Mouse (Mus musculus): Measurements from ENCODE around the gene Lcn5. TPM values are rescaled to one million over a fixed set of nuclear protein-coding genes. Genes with fewer than 3 reads are reported as not detected.

Lcn5 gene
- polyA plus RNA-seq, 1 experiment from 2014 or later = not detected

- no peak overlapping the region for H3K9ac ChIP-seq (replicated peaks; ENCODE audit: low read depth, low read length)
- 61% methylated on average over 1 of the region's 1 CpGs for WGBS
- no peaks in the 10 kb centered on the region for H3K27me3 ChIP-seq (replicated peaks; ENCODE audit: control insufficient read depth, insufficient read depth, low read length)
- no peak overlapping the region for H3K4me3 ChIP-seq (replicated peaks; ENCODE audit: low read length)
- no peak overlapping the region for H3K4me2 ChIP-seq (ENCODE audit: low read length)
- no peaks in the 10 kb centered on the region for H3K4me1 ChIP-seq (replicated peaks; ENCODE audit: control insufficient read depth, insufficient read depth, low read length)
- no peaks in the 10 kb centered on the region for H3K36me3 ChIP-seq (ENCODE audit: control insufficient read depth, insufficient read depth)
- no peak overlapping the region for H3K27ac ChIP-seq (ENCODE audit: low read length)
- H3K9me3 ChIP-seq (ENCODE audit: control insufficient read depth, low read length) = no peaks in the 10 kb centered on the region
- no peak for ATAC-seq
Observed at GRCm38 (mm10) chr2:25663511-25663910, 5.8 kb downstream of the Lcn5 start.

GRCm38 (mm10) chr2:25664125-25664524 is 6.4 kb downstream of the Lcn5 start:
- Histone ChIP-seq H3K9ac (replicated peaks; ENCODE audit: low read depth, low read length) (no peak overlapping the region), H3K4me3 (replicated peaks; ENCODE audit: low read length) (no peak overlapping the region), H3K27ac (ENCODE audit: low read length) (no peak overlapping the region), H3K9me3 (ENCODE audit: control insufficient read depth, low read length) (no peaks in the 10 kb centered on the region), H3K4me2 (ENCODE audit: low read length) (no peak overlapping the region), H3K36me3 (ENCODE audit: control insufficient read depth, insufficient read depth) (no peaks in the 10 kb centered on the region), H3K4me1 (replicated peaks; ENCODE audit: control insufficient read depth, insufficient read depth, low read length) (no peaks in the 10 kb centered on the region), H3K27me3 (replicated peaks; ENCODE audit: control insufficient read depth, insufficient read depth, low read length) (no peaks in the 10 kb centered on the region)
- ATAC-seq = no peak
- WGBS = 86% methylated on average over 5 of the region's 5 CpGs

- H3K4me3 ChIP-seq (replicated peaks; ENCODE audit: low read length) = no peak overlapping the region
- H3K27ac ChIP-seq (ENCODE audit: low read length) = no peak overlapping the region
- no peaks in the 10 kb centered on the region for H3K36me3 ChIP-seq (ENCODE audit: control insufficient read depth, insufficient read depth)
- H3K27me3 ChIP-seq (replicated peaks; ENCODE audit: control insufficient read depth, insufficient read depth, low read length) = no peaks in the 10 kb centered on the region
- no peaks in the 10 kb centered on the region for H3K4me1 ChIP-seq (replicated peaks; ENCODE audit: control insufficient read depth, insufficient read depth, low read length)
- H3K4me2 ChIP-seq (ENCODE audit: low read length) = no peak overlapping the region
- 68% methylated on average over 1 of the region's 1 CpGs for WGBS
- no peaks in the 10 kb centered on the region for H3K9me3 ChIP-seq (ENCODE audit: control insufficient read depth, low read length)
- no peak for ATAC-seq
- H3K9ac ChIP-seq (replicated peaks; ENCODE audit: low read depth, low read length) = no peak overlapping the region
Observed at GRCm38 (mm10) chr2:25666516-25666915, 8.8 kb downstream of the Lcn5 start.

GRCm38 (mm10) chr2:25676486-25676885 is 18.7 kb downstream of the Lcn5 start, which contains the start of gene Lcn6:
TSS of gene Lcn6 (plus strand) at chr2:25676786.
- Histone ChIP-seq H3K4me3 (replicated peaks; ENCODE audit: low read length) (no peak within 1 kb of the TSS), H3K4me1 (replicated peaks; ENCODE audit: control insufficient read depth, insufficient read depth, low read length) (no peaks in the 10 kb centered on the region), H3K36me3 (ENCODE audit: control insufficient read depth, insufficient read depth) (no peaks in the 10 kb centered on the region)

GRCm38 (mm10) chr2:25679559-25679958 is 21.8 kb downstream of the Lcn5 start:
- WGBS = 84% methylated on average over 6 of the region's 6 CpGs
- Histone ChIP-seq H3K4me3 (replicated peaks; ENCODE audit: low read length) (no peak overlapping the region), H3K9ac (replicated peaks; ENCODE audit: low read depth, low read length) (no peak overlapping the region), H3K27me3 (replicated peaks; ENCODE audit: control insufficient read depth, insufficient read depth, low read length) (no peaks in the 10 kb centered on the region), H3K4me1 (replicated peaks; ENCODE audit: control insufficient read depth, insufficient read depth, low read length) (no peaks in the 10 kb centered on the region), H3K4me2 (ENCODE audit: low read length) (no peak overlapping the region), H3K36me3 (ENCODE audit: control insufficient read depth, insufficient read depth) (no peaks in the 10 kb centered on the region), H3K27ac (ENCODE audit: low read length) (no peak overlapping the region), H3K9me3 (ENCODE audit: control insufficient read depth, low read length) (no peaks in the 10 kb centered on the region)
- ATAC-seq = no peak

More at GRCm38 (mm10) chr2:25676486-25676885, 18.7 kb downstream of the Lcn5 start, which contains the start of gene Lcn6:
- ATAC-seq = no peak
- no peaks in the 10 kb centered on the region for H3K27me3 ChIP-seq (replicated peaks; ENCODE audit: control insufficient read depth, insufficient read depth, low read length)
- no peak within 1 kb of the TSS for H3K4me2 ChIP-seq (ENCODE audit: low read length)
- WGBS = 94% methylated on average over 3 of the region's 3 CpGs
- no peak within 1 kb of the TSS for H3K27ac ChIP-seq (ENCODE audit: low read length)
- H3K9ac ChIP-seq (replicated peaks; ENCODE audit: low read depth, low read length) = no peak within 1 kb of the TSS
- H3K9me3 ChIP-seq (ENCODE audit: control insufficient read depth, low read length) = no peaks in the 10 kb centered on the region

- H3K27me3 ChIP-seq (replicated peaks; ENCODE audit: control insufficient read depth, insufficient read depth, low read length) = no peaks in the 10 kb centered on the region
- no peak within 1 kb of the TSS for H3K9ac ChIP-seq (replicated peaks; ENCODE audit: low read depth, low read length)
- no peaks in the 10 kb centered on the region for H3K4me1 ChIP-seq (replicated peaks; ENCODE audit: control insufficient read depth, insufficient read depth, low read length)
- H3K4me3 ChIP-seq (replicated peaks; ENCODE audit: low read length) = no peak within 1 kb of the TSS
- ATAC-seq = no peak
- H3K9me3 ChIP-seq (ENCODE audit: control insufficient read depth, low read length) = no peaks in the 10 kb centered on the region
- H3K36me3 ChIP-seq (ENCODE audit: control insufficient read depth, insufficient read depth) = no peaks in the 10 kb centered on the region
- H3K4me2 ChIP-seq (ENCODE audit: low read length) = no peak within 1 kb of the TSS
- no peak within 1 kb of the TSS for H3K27ac ChIP-seq (ENCODE audit: low read length)
- 78% methylated on average over 2 of the region's 2 CpGs for WGBS
Observed at GRCm38 (mm10) chr2:25682426-25682825, 24.7 kb downstream of the Lcn5 start, which contains the start of gene Lcn10. TSS of gene Lcn10 (plus strand) at chr2:25682726.

GRCm38 (mm10) chr2:25686941-25687340 is 29.2 kb downstream of the Lcn5 start:
- H3K27me3 ChIP-seq (replicated peaks; ENCODE audit: control insufficient read depth, insufficient read depth, low read length) = no peaks in the 10 kb centered on the region
- no peak for ATAC-seq
- H3K9me3 ChIP-seq (ENCODE audit: control insufficient read depth, low read length) = no peaks in the 10 kb centered on the region
- H3K4me2 ChIP-seq (ENCODE audit: low read length) = no peak overlapping the region
- 66% methylated on average over 4 of the region's 4 CpGs for WGBS
- H3K4me1 ChIP-seq (replicated peaks; ENCODE audit: control insufficient read depth, insufficient read depth, low read length) = no peaks in the 10 kb centered on the region
- H3K9ac ChIP-seq (replicated peaks; ENCODE audit: low read depth, low read length) = no peak overlapping the region
- no peak overlapping the region for H3K27ac ChIP-seq (ENCODE audit: low read length)
- H3K4me3 ChIP-seq (replicated peaks; ENCODE audit: low read length) = no peak overlapping the region
- H3K36me3 ChIP-seq (ENCODE audit: control insufficient read depth, insufficient read depth) = no peaks in the 10 kb centered on the region

GRCm38 (mm10) chr2:25694605-25695004 is 36.9 kb downstream of the Lcn5 start:
- no peaks in the 10 kb centered on the region for H3K9me3 ChIP-seq (ENCODE audit: control insufficient read depth, low read length)
- no peaks in the 10 kb centered on the region for H3K4me1 ChIP-seq (replicated peaks; ENCODE audit: control insufficient read depth, insufficient read depth, low read length)
- no peaks in the 10 kb centered on the region for H3K36me3 ChIP-seq (ENCODE audit: control insufficient read depth, insufficient read depth)
- H3K4me3 ChIP-seq (replicated peaks; ENCODE audit: low read length) = no peak overlapping the region
- no peak overlapping the region for H3K9ac ChIP-seq (replicated peaks; ENCODE audit: low read depth, low read length)
- H3K4me2 ChIP-seq (ENCODE audit: low read length) = no peak overlapping the region
- no peak for ATAC-seq
- no peak overlapping the region for H3K27ac ChIP-seq (ENCODE audit: low read length)
- H3K27me3 ChIP-seq (replicated peaks; ENCODE audit: control insufficient read depth, insufficient read depth, low read length) = no peaks in the 10 kb centered on the region

- Histone ChIP-seq H3K4me3 (replicated peaks; ENCODE audit: low read length) (no peak overlapping the region), H3K36me3 (ENCODE audit: control insufficient read depth, insufficient read depth) (no peaks in the 10 kb centered on the region), H3K9me3 (ENCODE audit: control insufficient read depth, low read length) (no peaks in the 10 kb centered on the region), H3K9ac (replicated peaks; ENCODE audit: low read depth, low read length) (no peak overlapping the region), H3K4me2 (ENCODE audit: low read length) (no peak overlapping the region), H3K4me1 (replicated peaks; ENCODE audit: control insufficient read depth, insufficient read depth, low read length) (no peaks in the 10 kb centered on the region), H3K27ac (ENCODE audit: low read length) (no peak overlapping the region), H3K27me3 (replicated peaks; ENCODE audit: control insufficient read depth, insufficient read depth, low read length) (no peaks in the 10 kb centered on the region)
- WGBS = 66% methylated on average over 4 of the region's 4 CpGs
- no peak for ATAC-seq
Observed at GRCm38 (mm10) chr2:25696951-25697350, 39.2 kb downstream of the Lcn5 start.

GRCm38 (mm10) chr2:25698696-25699095 is 40.9 kb downstream of the Lcn5 start:
- no peak overlapping the region for H3K4me3 ChIP-seq (replicated peaks; ENCODE audit: low read length)
- H3K27ac ChIP-seq (ENCODE audit: low read length) = no peak overlapping the region
- no peak overlapping the region for H3K4me2 ChIP-seq (ENCODE audit: low read length)
- H3K9me3 ChIP-seq (ENCODE audit: control insufficient read depth, low read length) = no peaks in the 10 kb centered on the region
- 96% methylated on average over 2 of the region's 2 CpGs for WGBS
- no peaks in the 10 kb centered on the region for H3K4me1 ChIP-seq (replicated peaks; ENCODE audit: control insufficient read depth, insufficient read depth, low read length)
- ATAC-seq = no peak
- no peaks in the 10 kb centered on the region for H3K27me3 ChIP-seq (replicated peaks; ENCODE audit: control insufficient read depth, insufficient read depth, low read length)
- H3K36me3 ChIP-seq (ENCODE audit: control insufficient read depth, insufficient read depth) = no peaks in the 10 kb centered on the region
- H3K9ac ChIP-seq (replicated peaks; ENCODE audit: low read depth, low read length) = no peak overlapping the region

All from forebrain, embryonic 16.5 days (tissue).